Mouse (Mus musculus): ENCODE data around the gene Mid1ip1. TPM values are rescaled to one million over a fixed set of nuclear protein-coding genes. Genes with fewer than 3 reads are reported as not detected.

The Mid1ip1 gene
- polyA plus RNA-seq, 1 experiment, result 50.6 TPM

DNA sequence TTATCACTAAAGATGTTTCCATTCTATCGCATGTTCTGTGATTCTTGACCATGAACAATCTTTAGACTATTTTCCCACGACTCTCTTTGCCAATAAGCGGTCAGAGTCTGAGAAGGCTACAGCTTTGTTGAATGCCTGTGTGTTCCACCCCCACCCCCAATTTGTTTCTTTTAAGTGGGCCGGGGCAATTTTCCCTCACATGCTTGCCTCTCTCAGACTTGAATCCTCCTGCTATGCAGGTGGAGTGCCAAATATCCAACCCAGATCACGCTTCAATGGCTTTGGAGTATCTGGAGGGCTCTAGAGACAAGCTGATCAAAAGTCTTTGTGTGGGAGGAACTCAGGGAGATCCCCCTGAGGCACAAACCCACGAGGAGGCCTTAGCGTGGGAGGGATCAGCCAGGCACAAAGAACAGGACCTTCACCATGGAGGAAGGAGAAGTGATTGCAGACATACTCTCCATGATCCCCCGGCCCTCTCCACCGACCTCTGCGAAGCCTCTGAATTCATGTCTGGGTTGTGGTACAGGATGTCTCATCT, 48.7 kb downstream of the Mid1ip1 start:
- Histone ChIP-seq H3K4me3 (ENCODE audit: insufficient read depth, low read depth, low read length) (no peak overlapping the region), H3K27ac (replicated peaks; ENCODE audit: low read depth, low read length) (no peak overlapping the region), H3K4me1 (ENCODE audit: control insufficient read depth, insufficient read depth, insufficient read length, low read length) (no peaks in the 10 kb centered on the region)

Other genes starting within 250 kb of the Mid1ip1 start
- 42.1 and 51.9 TPM in 2 replicates for gene Tspan7, start 229.9 kb upstream of the Mid1ip1 start, polyA plus RNA-seq (2012; ENCODE audit: insufficient read depth, insufficient read length, missing spikeins)

Data from brown adipose tissue, adult 24 weeks (tissue).